Comparison of ENCODE assay signal across 8 mouse cellular contexts in the genomic region with DNA sequence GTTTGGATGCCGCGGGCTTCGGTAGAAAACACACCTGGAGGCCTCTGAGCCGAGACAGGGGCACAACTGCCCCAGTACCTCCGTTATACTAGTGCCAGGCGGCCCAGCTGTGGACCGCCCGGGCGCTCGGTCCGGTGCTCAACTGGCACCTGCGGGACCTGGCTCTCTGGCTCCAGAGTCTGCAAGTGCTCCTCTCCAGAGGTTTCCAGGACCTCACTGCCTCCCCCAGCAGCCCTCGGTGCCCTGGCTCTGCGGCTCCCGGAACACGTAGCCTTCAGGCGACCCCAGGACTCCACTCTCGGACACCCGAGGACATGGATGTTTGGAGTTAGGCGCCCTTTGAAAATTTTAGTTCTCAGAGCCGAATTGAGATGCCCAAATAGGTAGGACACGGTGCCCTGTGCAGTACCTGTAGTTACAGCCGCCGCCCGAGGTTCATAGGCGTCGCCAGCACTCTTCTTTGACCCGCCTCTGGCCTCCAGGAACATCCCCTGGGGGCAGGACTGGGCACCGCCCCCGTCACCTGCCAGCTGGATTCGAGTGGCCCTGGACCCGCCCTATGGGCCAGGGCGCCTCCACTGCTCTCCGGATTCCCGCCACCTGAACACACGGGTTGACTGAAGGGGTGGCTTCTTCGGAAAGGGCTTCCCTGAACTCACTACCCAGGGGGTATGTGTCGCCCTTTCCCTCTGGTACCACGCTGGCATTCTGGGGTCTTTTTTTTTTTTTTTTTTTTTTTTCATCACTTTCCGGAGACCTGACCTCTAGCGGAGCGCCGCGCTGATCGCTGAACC. TPM values are rescaled to one million over a fixed set of nuclear protein-coding genes. Genes with fewer than 3 reads are reported as not detected.
DNase-seq lines count a peak whose midpoint lies in the region; ATAC-seq and TF ChIP-seq lines count a peak whose summit lies in the region.

Gene 2210011C24Rik, minus strand, starts transcription at position 467 of the 794 bp plus-strand sequence.

- H3K79me2 ChIP-seq in liver, adult 2 months (ENCODE audit: control insufficient read depth, insufficient read depth, low read length), result no peaks in the 10 kb centered on the region

- DNase-seq in cerebellum, adult 9-10 months, result peak; percentile 11
- no peak for DNase-seq in cerebellum, adult 8-10 months
- DNase-seq in liver, adult 2 months (ENCODE audit: extremely low read depth, low read depth, low spot score), result peak; percentile 51
- DNase-seq in spleen, postnatal 14 days (ENCODE audit: low spot score in 2 of 2), result no peak
- no peak for DNase-seq in adipocyte (ENCODE audit: low spot score)

- 1% methylated on average over 45 of the region's 45 CpGs for WGBS in hindbrain, embryonic 15.5 days
- WGBS in liver, adult 2 months, result 2% methylated on average over 45 of the region's 45 CpGs
- under 1% methylated on average over 45 of the region's 45 CpGs for WGBS in midbrain, embryonic 16.5 days

- H3K9ac ChIP-seq in hindbrain, embryonic 15.5 days, result peak within 1 kb of the TSS; percentile 58
- H3K9ac ChIP-seq in liver, adult 2 months (ENCODE audit: low read depth, low read length), result peak within 1 kb of the TSS; percentile 53
- peak within 1 kb of the TSS; percentile 66 for H3K9ac ChIP-seq in midbrain, embryonic 16.5 days (ENCODE audit: low read depth, low read length)

- H3K27ac ChIP-seq in hindbrain, embryonic 15.5 days (replicated peaks), result no peak within 1 kb of the TSS
- peak within 1 kb of the TSS; percentile 14 for H3K27ac ChIP-seq in liver, adult 2 months (replicated peaks; ENCODE audit: insufficient read depth, low read depth, low read length)
- no peak within 1 kb of the TSS for H3K27ac ChIP-seq in midbrain, embryonic 16.5 days (ENCODE audit: low read length)

- H3K4me2 ChIP-seq in hindbrain, embryonic 15.5 days, result peak within 1 kb of the TSS; percentile 99
- peak within 1 kb of the TSS; percentile 94 for H3K4me2 ChIP-seq in midbrain, embryonic 16.5 days (ENCODE audit: low read length)

- no peaks in the 10 kb centered on the region for H3K36me3 ChIP-seq in hindbrain, embryonic 15.5 days
- H3K36me3 ChIP-seq in liver, adult 2 months (ENCODE audit: control insufficient read depth, insufficient read depth, low read length), result no peaks in the 10 kb centered on the region
- no peaks in the 10 kb centered on the region for H3K36me3 ChIP-seq in midbrain, embryonic 16.5 days (ENCODE audit: control insufficient read depth, insufficient read depth, low read length)

- no peak for TF ChIP-seq CTCF in liver, adult 2 months (IDR thresholded peaks at IDR 0.05; ENCODE audit: low read depth, low read length)

- peak within 1 kb of the TSS; percentile 48 for H3K4me3 ChIP-seq in hindbrain, embryonic 15.5 days
- peak within 1 kb of the TSS; percentile 49; the same call in 1 of the 2 replicates for H3K4me3 ChIP-seq in liver, adult 2 months (ENCODE audit: insufficient read depth, low read depth, low read length)
- H3K4me3 ChIP-seq in midbrain, embryonic 16.5 days (ENCODE audit: low read depth, low read length), result peak within 1 kb of the TSS; percentile 58

- peaks cover 28% of the 10 kb centered on the region for H3K4me1 ChIP-seq in hindbrain, embryonic 15.5 days (replicated peaks)
- H3K4me1 ChIP-seq in liver, adult 2 months (ENCODE audit: control insufficient read depth, insufficient read depth, low read length), result peaks cover 5% of the 10 kb centered on the region; the same call in 1 of the 2 replicates
- H3K4me1 ChIP-seq in midbrain, embryonic 16.5 days (ENCODE audit: control insufficient read depth, insufficient read depth, low read length), result peaks cover 22% of the 10 kb centered on the region

- no peaks in the 10 kb centered on the region for H3K9me3 ChIP-seq in hindbrain, embryonic 15.5 days
- no peaks in the 10 kb centered on the region for H3K9me3 ChIP-seq in midbrain, embryonic 16.5 days (replicated peaks; ENCODE audit: control insufficient read depth, low read length, poor library complexity, severe bottlenecking)

- peak; percentile 27; the same call in 1 of the 2 replicates for ATAC-seq in common myeloid progenitor, adult 5-6 weeks (replicated peaks; ENCODE audit: low read depth, poor library complexity, severe bottlenecking)
- no peak for ATAC-seq in hindbrain, embryonic 15.5 days (ENCODE audit: low FRiP score, low read depth)
- 0 out of 2 replicates have a peak, but pooled peaks have one; percentile 20 for ATAC-seq in midbrain, embryonic 16.5 days

- H3K27me3 ChIP-seq in hindbrain, embryonic 15.5 days, result peaks cover 34% of the 10 kb centered on the region
- no peaks in the 10 kb centered on the region for H3K27me3 ChIP-seq in liver, adult 2 months (ENCODE audit: control insufficient read depth, insufficient read depth, low read length)
- H3K27me3 ChIP-seq in midbrain, embryonic 16.5 days (ENCODE audit: control insufficient read depth, insufficient read depth, low read depth, low read length), result peaks cover 22% of the 10 kb centered on the region

- TF ChIP-seq POLR2A in liver, adult 2 months (IDR thresholded peaks at IDR 0.05; ENCODE audit: extremely low read depth, insufficient read depth, low read length), result no peak

RNA-seq across cellular contexts. Expression of gene 2210011C24Rik, which starts in this region (rescaled TPM):
- total RNA-seq in common myeloid progenitor, adult 5-6 weeks (2017), result not detected in 2 replicates
- polyA plus RNA-seq in hindbrain, embryonic 15.5 days (2015; fragmentation: Nextera tagmentation; extraction: Ambion mirVana), result 0.41 and 0.70 TPM in 2 replicates
- total RNA-seq in liver, adult 2 months (2014; rRNA removed), result 0.20 and 0.28 TPM in 2 replicates
- polyA plus RNA-seq in liver, adult 2 months (2012; rRNA removed), result 0.21 and 0.34 TPM in 2 replicates
- 0.28 and 0.30 TPM in 2 replicates for polyA plus RNA-seq in midbrain, embryonic 16.5 days (2015; fragmentation: Nextera tagmentation; extraction: Ambion mirVana)

Comparison
In these comparisons a context has a peak if more than half of its experiments do, and no peak if none do; other contexts are left out.
1. Peak in ATAC-seq in common myeloid progenitor, adult 5-6 weeks; RNA of the gene not detected or under 1 TPM.
2. Peak in DNase-seq, H3K4me3 ChIP-seq, H3K27ac ChIP-seq and H3K9ac ChIP-seq in liver, adult 2 months; RNA of the gene not detected or under 1 TPM.
3. Peak in ATAC-seq, H3K4me3 ChIP-seq, H3K9ac ChIP-seq and H3K4me2 ChIP-seq in midbrain, embryonic 16.5 days; RNA of the gene not detected or under 1 TPM.